Mouse (Mus musculus): ENCODE results near the gene Fgf8.

Gene Fgf8

DNA sequence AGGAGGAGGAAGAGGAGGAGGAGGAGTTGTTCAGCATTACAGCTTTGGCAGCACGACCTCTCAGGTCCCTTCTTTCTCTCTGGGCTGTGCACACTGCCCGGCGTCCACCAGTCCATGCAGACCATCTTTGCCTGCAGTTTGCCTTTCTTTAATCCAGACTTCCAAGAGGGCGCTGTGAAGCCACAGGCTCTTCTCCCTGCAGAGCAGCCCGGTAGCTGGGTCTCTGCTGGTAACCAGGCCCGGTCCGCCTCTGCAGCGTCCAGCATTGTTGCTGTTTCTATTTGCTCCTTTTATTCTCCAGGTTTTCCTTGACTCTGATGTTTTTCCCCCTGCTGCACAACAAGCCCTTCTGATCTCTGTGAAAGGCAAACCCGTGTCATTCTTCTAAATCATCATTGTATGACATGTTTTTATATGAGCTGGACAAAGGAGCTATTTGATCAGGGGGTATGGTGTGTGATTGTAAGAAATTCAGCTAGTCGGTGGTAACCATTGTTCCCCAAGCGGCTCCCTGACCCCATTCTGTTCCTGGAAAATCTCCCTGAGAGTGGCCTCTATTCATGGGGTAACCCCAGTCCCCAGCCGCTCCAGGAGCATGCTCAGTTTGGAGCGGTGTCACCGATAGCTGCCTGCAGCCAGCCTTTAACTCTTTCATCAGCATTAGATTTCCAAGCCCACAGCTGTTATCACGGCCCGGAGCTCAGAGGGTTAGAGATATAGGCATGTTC is 25.1 kb downstream of the Fgf8 start:
- no peak for TF ChIP-seq GATA4 (IDR thresholded peaks at IDR 0.05; ENCODE audit: insufficient replicate concordance, low read length)

DNA sequence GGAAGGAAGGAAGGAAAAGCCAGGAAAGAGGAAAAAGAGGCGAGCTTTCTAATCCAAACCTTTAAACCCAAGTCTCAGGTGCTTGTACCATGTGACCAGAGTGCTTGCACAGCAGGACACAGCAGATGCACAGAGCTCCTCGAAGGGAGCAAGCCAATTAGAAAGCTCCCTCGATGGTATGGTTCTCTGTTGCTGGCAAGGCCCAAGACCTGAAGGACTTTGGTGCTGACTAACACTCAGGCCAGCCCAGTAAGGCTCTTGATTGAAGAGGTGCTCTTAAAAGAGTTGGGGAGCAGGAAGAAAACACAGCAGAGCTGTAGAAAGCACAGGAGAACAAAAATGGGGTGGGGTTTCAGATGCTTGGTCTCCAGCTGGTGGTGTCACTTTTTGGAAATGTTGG is 34.0 kb downstream of the Fgf8 start:
- no peak for TF ChIP-seq GATA4 (IDR thresholded peaks at IDR 0.05; ENCODE audit: insufficient replicate concordance, low read length)

DNA sequence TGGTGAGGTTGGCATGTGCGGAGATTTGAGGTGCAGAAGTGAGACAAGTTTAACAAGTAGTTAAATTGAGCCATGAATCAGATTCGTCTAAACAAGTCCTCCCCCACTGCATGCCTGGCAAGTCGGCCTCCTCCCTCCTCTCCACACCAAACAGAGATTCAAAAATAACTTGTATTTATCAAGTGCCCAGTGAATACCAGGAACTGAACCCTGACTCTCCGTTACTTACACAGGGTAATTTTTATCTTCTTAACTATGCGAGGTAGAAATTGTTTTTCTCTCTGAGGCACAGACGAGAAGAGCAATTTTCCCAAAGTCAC is 46.5 kb downstream of the Fgf8 start:
- TF ChIP-seq GATA4 (IDR thresholded peaks at IDR 0.05; ENCODE audit: insufficient replicate concordance, low read length): no peak

DNA sequence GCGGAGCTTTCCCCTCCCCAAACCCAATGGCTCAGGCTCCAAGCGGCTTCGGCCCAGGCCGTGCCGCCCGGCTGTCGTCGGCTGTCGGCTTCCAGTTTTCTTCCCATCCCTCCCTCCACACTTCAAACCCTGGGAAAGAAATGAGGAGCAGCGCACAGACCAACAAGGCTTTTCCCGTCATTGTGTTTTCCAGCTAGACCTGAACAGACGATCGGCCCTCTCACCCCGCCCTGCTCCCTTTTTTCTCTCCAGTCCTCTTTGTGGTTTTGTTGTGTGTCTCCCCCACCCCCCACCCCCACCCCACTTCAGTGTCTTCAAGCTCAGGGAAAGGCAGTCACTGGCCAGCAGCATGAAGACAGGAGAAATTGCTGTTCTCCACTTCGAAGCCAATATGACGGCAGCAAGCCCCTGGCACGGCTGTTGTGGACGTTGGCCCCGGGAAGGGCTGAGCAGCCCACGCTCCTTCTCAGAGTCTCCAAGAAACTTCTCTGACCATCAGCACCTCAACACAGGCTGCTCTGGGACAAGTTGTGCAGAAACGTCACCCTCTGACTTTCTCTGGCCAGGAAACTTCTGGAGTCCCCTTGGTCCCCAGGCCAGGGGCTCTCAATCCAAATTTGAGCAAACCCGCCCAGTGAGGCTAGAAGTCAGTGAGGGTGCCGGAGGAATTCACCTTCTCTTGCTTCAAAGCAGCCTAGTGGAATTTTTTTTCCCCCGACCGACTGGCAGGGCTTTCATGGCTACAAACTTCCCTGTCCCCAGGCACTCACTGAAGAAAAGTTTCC is 47.0 kb downstream of the Fgf8 start:
- TF ChIP-seq GATA4 (IDR thresholded peaks at IDR 0.05; ENCODE audit: insufficient replicate concordance, low read length): no peak

DNA sequence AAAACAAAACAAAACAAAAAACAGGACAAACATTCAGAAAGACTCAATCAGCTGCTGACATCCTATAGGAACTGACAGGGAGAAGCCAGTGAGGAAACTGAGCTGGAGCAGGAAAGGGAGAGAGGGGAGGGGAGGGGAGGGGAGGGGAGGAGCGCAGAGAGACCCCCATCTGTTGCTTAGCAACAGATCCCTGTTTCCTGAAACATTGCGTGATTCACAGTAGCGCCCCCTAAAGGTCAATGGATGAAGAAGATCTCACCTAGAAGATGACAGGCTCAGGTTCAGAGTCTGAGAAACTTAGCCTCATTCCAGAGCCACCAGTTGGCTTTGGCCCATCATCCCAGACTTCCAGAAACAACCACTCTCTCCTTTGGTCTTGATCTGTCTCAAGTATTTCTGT is 48.7 kb downstream of the Fgf8 start:
- no peak for TF ChIP-seq GATA4 (IDR thresholded peaks at IDR 0.05; ENCODE audit: insufficient replicate concordance, low read length)

DNA sequence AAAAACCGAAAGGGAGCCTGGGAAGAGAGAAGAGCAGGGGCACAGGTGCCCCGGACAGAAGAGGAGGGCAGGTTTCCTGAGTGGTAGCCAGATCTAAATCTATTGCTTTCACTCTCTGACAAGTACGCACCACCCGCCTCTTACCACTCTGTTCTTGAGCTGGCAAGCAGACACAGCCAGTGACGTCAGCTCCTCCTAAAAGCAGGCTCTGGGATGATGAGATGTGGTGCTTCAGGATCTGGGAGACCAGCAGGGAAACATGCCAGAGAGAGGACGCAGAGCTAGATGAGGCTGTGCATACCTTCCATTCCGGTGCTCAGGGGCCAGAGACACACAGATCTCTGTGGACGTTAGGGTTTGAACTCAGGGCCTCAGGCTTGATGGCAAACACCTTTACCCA is 50.5 kb downstream of the Fgf8 start:
- no peak for TF ChIP-seq GATA4 (IDR thresholded peaks at IDR 0.05; ENCODE audit: insufficient replicate concordance, low read length)

DNA sequence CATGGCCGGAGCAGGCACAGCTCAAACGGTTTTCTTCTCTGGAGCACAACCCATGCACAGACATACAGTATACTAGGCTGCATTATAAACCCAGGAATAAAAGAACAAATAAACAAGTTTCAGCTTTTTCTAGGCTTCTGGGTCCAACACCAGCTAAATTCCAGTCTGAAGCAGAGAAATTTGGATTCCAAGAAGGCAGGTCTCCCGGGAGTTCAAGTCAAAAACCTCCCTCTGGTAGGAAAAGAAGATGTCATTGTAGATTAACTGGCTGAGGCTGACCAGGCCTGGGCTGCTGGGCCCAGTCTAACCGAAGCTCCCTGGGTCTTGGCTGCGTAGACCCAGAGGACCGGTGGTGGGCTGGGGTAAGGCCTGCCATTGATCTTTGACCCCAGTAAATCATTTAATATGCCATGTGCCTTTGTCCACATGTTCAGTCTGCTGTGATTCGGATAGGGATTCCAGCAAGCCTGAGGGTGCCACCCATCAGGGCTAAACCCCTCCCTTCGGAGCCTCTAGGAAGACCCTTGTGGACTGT is 51.6 kb downstream of the Fgf8 start:
- TF ChIP-seq GATA4 (IDR thresholded peaks at IDR 0.05; ENCODE audit: insufficient replicate concordance, low read length): no peak

DNA sequence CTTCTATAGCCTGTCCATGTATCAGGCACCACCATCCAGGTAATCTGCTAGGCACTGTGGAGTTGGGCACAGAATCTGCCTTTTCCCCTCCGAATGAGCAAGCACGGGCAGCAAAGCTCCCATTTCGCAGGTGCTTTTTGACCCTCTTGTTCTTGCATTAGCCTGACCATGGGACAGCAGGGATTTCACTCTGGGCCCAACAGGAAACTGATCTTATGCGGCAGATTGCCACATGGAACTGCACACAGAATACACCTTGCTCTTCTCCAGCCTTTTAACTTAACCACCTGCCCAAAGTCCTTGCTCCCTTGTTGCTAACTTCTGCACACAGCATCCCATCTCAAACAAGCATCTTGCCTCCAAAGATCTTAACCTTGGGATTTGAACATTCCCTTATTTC is 55.7 kb downstream of the Fgf8 start:
- TF ChIP-seq GATA4 (IDR thresholded peaks at IDR 0.05; ENCODE audit: insufficient replicate concordance, low read length): no peak
